Mouse (Mus musculus) heart, postnatal 4 days (tissue): ENCODE data around the gene Tmem87a. TPM values are rescaled to one million over a fixed set of nuclear protein-coding genes. Genes with fewer than 3 reads are reported as not detected.

Experiments
- DNase-seq: peaks from one replicate; pipeline ENCODE4 v3.0.0; 2021
- total RNA-seq, 2 experiments: library from RNA; stranded (reverse); gene quantifications; 2 replicates each; pipeline ENCODE4 v1.2.3; 2021

Tmem87a gene
- 10 to 100 TPM; 21.9 to 22.7 TPM for total RNA-seq

GRCm38 (mm10) chr2:120403986-120404822 is at the start of gene Tmem87a:
Tmem87a (minus strand) TSS chr2:120404113.
- peak; percentile 95 for DNase-seq

GRCm38 (mm10) chr2:120452600-120452999 is 48.7 kb upstream of the Tmem87a start:
- DNase-seq = no peak

GRCm38 (mm10) chr2:120450724-120451123 is 46.8 kb upstream of the Tmem87a start:
- DNase-seq = no peak

- no peak for DNase-seq
Observed at GRCm38 (mm10) chr2:120447306-120447705, 43.4 kb upstream of the Tmem87a start.

- DNase-seq = no peak
Observed at GRCm38 (mm10) chr2:120446373-120446772, 42.5 kb upstream of the Tmem87a start.

GRCm38 (mm10) chr2:120444486-120444885 is 40.6 kb upstream of the Tmem87a start:
- no peak for DNase-seq

GRCm38 (mm10) chr2:120424386-120424785 is 20.5 kb upstream of the Tmem87a start:
- DNase-seq = no peak

GRCm38 (mm10) chr2:120414738-120415414 is 11.0 kb upstream of the Tmem87a start:
- DNase-seq = no peak

GRCm38 (mm10) chr2:120414113-120414512 is 10.2 kb upstream of the Tmem87a start:
- DNase-seq = no peak

GRCm38 (mm10) chr2:120411096-120411628 is 7.2 kb upstream of the Tmem87a start:
- no peak for DNase-seq

- DNase-seq = peak; percentile 6
Observed at GRCm38 (mm10) chr2:120404823-120405765, 1.2 kb upstream of the Tmem87a start.

GRCm38 (mm10) chr2:120403653-120403985 is 294 bp downstream of the Tmem87a start, which contains the start of gene Ganc:
Ganc (plus strand) TSS chr2:120403896.
- DNase-seq = no peak

- no peak for DNase-seq
Observed at GRCm38 (mm10) chr2:120402813-120403212, 1.1 kb downstream of the Tmem87a start.

GRCm38 (mm10) chr2:120397951-120398350 is 6.0 kb downstream of the Tmem87a start:
- DNase-seq = no peak

GRCm38 (mm10) chr2:120392406-120392805 is 11.5 kb downstream of the Tmem87a start:
- DNase-seq = no peak

- peak; percentile 7 for DNase-seq
Observed at GRCm38 (mm10) chr2:120390934-120391333, 13.0 kb downstream of the Tmem87a start.

- no peak for DNase-seq
Observed at GRCm38 (mm10) chr2:120389376-120389775, 14.5 kb downstream of the Tmem87a start.

GRCm38 (mm10) chr2:120387291-120387690 is 16.6 kb downstream of the Tmem87a start:
- DNase-seq = no peak

- DNase-seq = no peak
Observed at GRCm38 (mm10) chr2:120386264-120386663, 17.6 kb downstream of the Tmem87a start.

- DNase-seq = no peak
Observed at GRCm38 (mm10) chr2:120373858-120374257, 30.1 kb downstream of the Tmem87a start.

- no peak for DNase-seq
Observed at GRCm38 (mm10) chr2:120367416-120368207, 36.3 kb downstream of the Tmem87a start.
